Comparison of ENCODE assay signal across 8 mouse cellular contexts in the genomic region with DNA sequence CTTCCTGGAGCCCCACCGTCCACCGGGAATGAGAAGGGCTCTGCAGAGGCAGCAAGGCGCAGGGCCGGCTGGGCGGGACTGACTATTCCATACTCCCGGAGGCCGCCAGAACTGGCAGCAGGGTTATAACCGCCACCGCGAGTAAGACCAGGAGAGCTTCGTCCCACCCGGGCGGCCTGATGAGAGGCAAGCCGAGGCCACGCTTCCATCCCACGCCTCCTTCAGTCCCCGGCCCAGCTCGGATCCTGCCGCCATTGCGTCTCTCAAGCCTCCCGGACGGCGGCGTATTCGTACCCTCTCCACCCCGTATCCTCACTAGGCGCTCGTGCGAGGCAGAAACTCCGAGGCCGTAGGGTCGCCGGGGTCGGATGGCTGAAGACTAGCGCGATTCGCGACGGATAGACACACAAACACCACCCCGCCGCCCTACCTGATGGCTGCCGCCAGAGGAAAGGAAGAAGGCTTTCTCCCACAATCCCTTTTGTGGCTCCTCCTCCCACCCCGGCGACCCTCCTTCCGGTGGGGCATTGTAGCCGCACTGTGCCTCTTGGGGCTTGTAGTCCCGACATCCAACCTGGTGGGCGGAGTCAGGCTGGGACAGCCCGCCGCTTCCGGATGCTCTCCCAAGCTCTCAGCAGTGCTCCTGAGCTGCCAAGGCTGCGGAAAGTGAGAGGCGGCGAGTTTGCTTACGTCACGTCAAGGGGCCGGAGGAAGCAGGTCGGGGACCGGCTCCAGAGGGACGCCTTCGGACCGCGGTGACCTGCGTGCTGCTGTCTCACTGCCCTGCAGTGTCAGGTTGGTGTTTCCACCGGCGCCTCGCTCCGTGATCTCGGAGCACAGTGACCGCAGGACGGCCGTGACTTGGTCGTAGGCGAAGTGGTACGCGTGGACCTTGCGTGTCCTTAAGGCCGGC. TPM values are rescaled to one million over a fixed set of nuclear protein-coding genes. Genes with fewer than 3 reads are reported as not detected.
A peak's percentile ranks its signal among the peaks of the same experiment; 100 is the strongest.
DNase-seq lines count a peak whose midpoint lies in the region; ATAC-seq lines count a peak whose summit lies in the region.

A gene (plus strand): TSS at position 608 of the 913 bp plus-strand sequence.
A gene (minus strand): TSS at position 863 of the 913 bp plus-strand sequence.

- under 1% methylated on average over 77 of the region's 78 CpGs for WGBS in heart, embryonic 14.5 days
- under 1% methylated on average over 77 of the region's 78 CpGs for WGBS in liver, embryonic 13.5 days (ENCODE audit: insufficient replicate concordance)
- under 1% methylated on average over 78 of the region's 78 CpGs for WGBS in stomach, embryonic 16.5 days

- no peaks in the 10 kb centered on the region for H3K27me3 ChIP-seq in heart, embryonic 14.5 days (ENCODE audit: control insufficient read depth, insufficient read depth, low read length)
- no peaks in the 10 kb centered on the region for H3K27me3 ChIP-seq in liver, embryonic 13.5 days
- H3K27me3 ChIP-seq in stomach, embryonic 16.5 days (ENCODE audit: control insufficient read depth, insufficient read depth, low read length), result no peaks in the 10 kb centered on the region

- peaks cover 32% of the 10 kb centered on the region for H3K36me3 ChIP-seq in heart, embryonic 14.5 days (ENCODE audit: control insufficient read depth, insufficient read depth, low read length)
- H3K36me3 ChIP-seq in liver, embryonic 13.5 days, result peaks cover 36% of the 10 kb centered on the region
- H3K36me3 ChIP-seq in stomach, embryonic 16.5 days (ENCODE audit: control insufficient read depth, insufficient read depth, low read length), result peaks cover 12% of the 10 kb centered on the region

- DNase-seq in c-Kit-negative CD71-positive TER-119-positive erythroid progenitor cells, embryonic 14.5 days (ENCODE audit: low read depth, low spot score), result peak; percentile 87
- peak; percentile 98 for DNase-seq in fibroblast of lung, adult 2 months (ENCODE audit: low read depth)
- peak; percentile 99 for DNase-seq in kidney, postnatal 14 days
- DNase-seq in liver, embryonic 13.5 days, result peak; percentile 97
- peak; percentile 97 for DNase-seq in neural tube, embryonic 10.5 days (ENCODE audit: extremely low spot score, low spot score)

- peak within 1 kb of the TSS; percentile 83 for H3K4me2 ChIP-seq in heart, embryonic 14.5 days (ENCODE audit: low read length)
- H3K4me2 ChIP-seq in liver, embryonic 13.5 days, result peak within 1 kb of the TSS; percentile 78
- peak within 1 kb of the TSS; percentile 77 for H3K4me2 ChIP-seq in stomach, embryonic 16.5 days (ENCODE audit: low read depth, low read length)

- H3K4me3 ChIP-seq in heart, embryonic 14.5 days (ENCODE audit: control insufficient read depth in 1 of 2, insufficient read depth in 1 of 2, low read depth in 1 of 2, low read length in 2 of 2), result peak within 1 kb of the TSS; percentile 74 to 91
- peak within 1 kb of the TSS; percentile 93 for H3K4me3 ChIP-seq in liver, embryonic 13.5 days (replicated peaks)
- H3K4me3 ChIP-seq in stomach, embryonic 16.5 days (replicated peaks; ENCODE audit: low read length), result peak within 1 kb of the TSS; percentile 69

- H3K9ac ChIP-seq in heart, embryonic 14.5 days (ENCODE audit: low read length), result peak within 1 kb of the TSS; percentile 98
- H3K9ac ChIP-seq in liver, embryonic 13.5 days, result peak within 1 kb of the TSS; percentile 98
- H3K9ac ChIP-seq in stomach, embryonic 16.5 days (ENCODE audit: low read length), result peak within 1 kb of the TSS; percentile 84

- no peaks in the 10 kb centered on the region for H3K9me3 ChIP-seq in heart, embryonic 14.5 days (ENCODE audit: control insufficient read depth, low read length)
- H3K9me3 ChIP-seq in liver, embryonic 13.5 days (replicated peaks), result no peaks in the 10 kb centered on the region
- no peaks in the 10 kb centered on the region for H3K9me3 ChIP-seq in stomach, embryonic 16.5 days (replicated peaks; ENCODE audit: control insufficient read depth, low read length)

- peaks cover 0 to 12% of the 10 kb centered on the region in 2 experiments; a peak in 2 of 4 replicates for H3K4me1 ChIP-seq in heart, embryonic 14.5 days (ENCODE audit: control insufficient read depth in 2 of 2, insufficient read depth in 2 of 2, low read length in 2 of 2)
- H3K4me1 ChIP-seq in liver, embryonic 13.5 days (replicated peaks), result peaks cover 25% of the 10 kb centered on the region
- H3K4me1 ChIP-seq in stomach, embryonic 16.5 days (ENCODE audit: control insufficient read depth, insufficient read depth, low read length), result no peaks in the 10 kb centered on the region

- H3K27ac ChIP-seq in heart, embryonic 14.5 days (replicated peaks in 1 of 2; ENCODE audit: control insufficient read depth in 1 of 2, insufficient read depth in 1 of 2, low read depth in 2 of 2, low read length in 2 of 2), result peak within 1 kb of the TSS; percentile 74 to 86
- peak within 1 kb of the TSS; percentile 87 for H3K27ac ChIP-seq in liver, embryonic 13.5 days
- peak within 1 kb of the TSS; percentile 79 for H3K27ac ChIP-seq in stomach, embryonic 16.5 days (ENCODE audit: low read length)

- ATAC-seq in CD4-positive, CD25-positive, alpha-beta regulatory T cell, adult 4 months, result peak; percentile 97
- ATAC-seq in heart, embryonic 14.5 days (ENCODE audit: insufficient number of reproducible peaks, insufficient read depth, low FRiP score, low read depth), result peak; percentile 100
- ATAC-seq in liver, embryonic 13.5 days (ENCODE audit: low read depth), result peak; percentile 100
- peak; percentile 100 for ATAC-seq in stomach, embryonic 16.5 days (ENCODE audit: insufficient read depth, low FRiP score)

RNA-seq across cellular contexts. Expression of the first gene that starts in this region (rescaled TPM):
- polyA plus RNA-seq in CD4-positive, CD25-positive, alpha-beta regulatory T cell, adult 4 months (2017; shearing (Covaris generic)), result 10 to 100 TPM; 31.7 to 35.4 TPM
- polyA plus RNA-seq in heart, embryonic 14.5 days (2014; fragmentation: Nextera tagmentation; extraction: Ambion mirVana), result 18.4 and 21.1 TPM in 2 replicates
- 10.0 and 10.9 TPM in 2 replicates for polyA plus RNA-seq in liver, embryonic 13.5 days (2015; fragmentation: Nextera tagmentation; extraction: Ambion mirVana)
- polyA plus RNA-seq in stomach, embryonic 16.5 days (2015; fragmentation: Nextera tagmentation; extraction: Ambion mirVana), result 16.7 and 19.5 TPM in 2 replicates

RNA-seq across cellular contexts. Expression of the second gene that starts in this region (rescaled TPM):
- polyA plus RNA-seq in CD4-positive, CD25-positive, alpha-beta regulatory T cell, adult 4 months (2017; shearing (Covaris generic)), result 1,000 to 10,000 TPM in 1 of 2 experiments, 100 to 1,000 TPM in 1; 891 to 1,133 TPM
- 311 and 327 TPM in 2 replicates for polyA plus RNA-seq in heart, embryonic 14.5 days (2014; fragmentation: Nextera tagmentation; extraction: Ambion mirVana)
- polyA plus RNA-seq in liver, embryonic 13.5 days (2015; fragmentation: Nextera tagmentation; extraction: Ambion mirVana), result 362 and 376 TPM in 2 replicates
- 302 and 417 TPM in 2 replicates for polyA plus RNA-seq in stomach, embryonic 16.5 days (2015; fragmentation: Nextera tagmentation; extraction: Ambion mirVana)

Comparison
In these comparisons a context has a peak if more than half of its experiments do, and no peak if none do; other contexts are left out.
1. Peak in every context shown above with its lines: DNase-seq, ATAC-seq, H3K4me3 ChIP-seq and H3K27ac ChIP-seq.